Mouse (Mus musculus) ovary, postnatal 10 days (tissue): ENCODE measurements around the gene Hoxa2.

Experiments
- DNase-seq: peaks from one replicate; pipeline ENCODE4 v3.0.0; 2022; ENCODE audit warnings: low spot score

Hoxa2 gene

GRCm38 (mm10) chr6:52138576-52138975 lies 26.1 kb downstream of the Hoxa2 start:
- DNase-seq = no peak

- no peak for DNase-seq
These were observed 26.6 kb downstream of the Hoxa2 start for GRCm38 (mm10) chr6:52137841-52138535.

- DNase-seq = no peak
These were observed 41.0 kb downstream of the Hoxa2 start for GRCm38 (mm10) chr6:52123673-52124072.

GRCm38 (mm10) chr6:52121173-52121572 lies 43.5 kb downstream of the Hoxa2 start:
- DNase-seq = no peak

- DNase-seq = no peak
These were observed 45.6 kb downstream of the Hoxa2 start for GRCm38 (mm10) chr6:52118903-52119635.

GRCm38 (mm10) chr6:52115899-52116298 lies 48.7 kb downstream of the Hoxa2 start:
- no peak for DNase-seq
